Mouse (Mus musculus): ENCODE data around the gene Kcnh2.

DNA sequence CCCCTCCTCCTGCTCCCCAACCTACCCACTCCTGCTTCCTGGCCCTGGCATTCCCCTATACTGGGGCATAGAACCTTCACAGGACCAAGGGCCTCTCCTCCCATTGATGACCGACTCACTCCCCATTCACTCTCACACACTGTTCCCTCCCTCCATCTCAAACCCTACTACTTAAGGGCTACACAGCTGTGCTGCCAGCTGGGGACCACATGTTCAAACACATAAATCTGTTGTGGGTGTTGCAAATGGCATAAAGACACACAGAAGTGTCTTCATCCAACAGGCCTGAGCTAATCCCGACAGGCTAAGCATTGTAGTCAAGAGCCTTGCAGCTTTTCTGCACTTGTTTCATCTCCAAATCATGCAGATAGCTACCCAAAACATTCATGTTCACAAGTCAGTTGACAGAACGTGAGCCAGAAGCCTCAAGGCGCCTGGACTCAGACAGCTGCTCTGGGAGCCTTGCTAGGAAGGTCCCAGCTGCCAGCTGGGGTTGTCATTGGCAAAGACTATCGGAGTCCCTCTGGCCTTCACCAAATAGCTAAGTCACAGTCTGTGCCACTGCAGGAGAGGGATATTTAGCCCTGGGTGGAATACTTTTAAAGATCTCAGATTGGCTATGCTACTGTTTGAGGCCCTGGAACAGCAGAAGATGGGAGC lies 44.2 kb downstream of the Kcnh2 start:
- TF ChIP-seq POLR2A (IDR thresholded peaks at IDR 0.05; ENCODE audit: insufficient read depth, low read depth, low read length) (no peak), CTCF (IDR thresholded peaks at IDR 0.05) (no peak), EP300 (IDR thresholded peaks at IDR 0.05; ENCODE audit: insufficient read depth, low read depth, low read length) (no peak)
